Mouse (Mus musculus) MEL (cell line): ENCODE measurements around the gene Prickle1. TPM values are rescaled to one million over a fixed set of nuclear protein-coding genes. Genes with fewer than 3 reads are reported as not detected.
A peak's percentile ranks its signal among the peaks of the same experiment; 100 is the strongest.

ENCODE experiments used
- DNase-seq: peaks from one replicate; pipeline ENCODE4 v3.0.0; 2011; ENCODE audit warnings: low read depth, low spot score
- H3K27ac ChIP-seq: 2 replicates; pipeline ENCODE4 v1.5.1; 2012; ENCODE audit warnings: low read depth, mild to moderate bottlenecking, control low read depth, low read length, moderate library complexity; ENCODE audit not compliant: control insufficient read depth
- H3K27me3 ChIP-seq, 2 experiments: fragments of 150-350 bp in 1 of 2; sonication (generic) in 1 of 2; 2 replicates each; pipeline ENCODE4 v1.6.1; 2012; ENCODE audit warnings: low read length in 2 of 2, mild to moderate bottlenecking in 2 of 2, improper control_type of control experiment in 1 of 2, moderate library complexity in 1 of 2; ENCODE audit not compliant: insufficient read depth in 2 of 2, control insufficient read depth in 1 of 2
- H3K36me3 ChIP-seq, 2 experiments: 2 replicates each; pipeline ENCODE4 v1.6.1; 2012 to 2014; ENCODE audit warnings: low read length in 2 of 2, improper control_type of control experiment in 1 of 2, inconsistent platforms in 1 of 2, mild to moderate bottlenecking in 1 of 2; ENCODE audit not compliant: insufficient read depth in 2 of 2, control insufficient read depth in 1 of 2
- H3K4me1 ChIP-seq, 2 experiments: fragments of 150-350 bp in 1 of 2; sonication (generic) in 1 of 2; 2 replicates each; pipeline ENCODE4 v1.6.1; 2012; ENCODE audit warnings: low read length in 2 of 2, improper control_type of control experiment in 1 of 2, mild to moderate bottlenecking in 1 of 2; ENCODE audit not compliant: insufficient read depth in 2 of 2, control insufficient read depth in 1 of 2
- H3K4me3 ChIP-seq, 2 experiments: fragments of 150-350 bp in 1 of 2; sonication (generic) in 1 of 2; 2 replicates each; pipeline ENCODE4 v1.5.1; 2012; ENCODE audit warnings: low read depth in 2 of 2, low read length in 2 of 2, mild to moderate bottlenecking in 2 of 2, moderate library complexity in 2 of 2, control low read depth in 1 of 2, improper control_type of control experiment in 1 of 2; ENCODE audit not compliant: control insufficient read depth in 1 of 2, insufficient read depth in 1 of 2
- H3K79me2 ChIP-seq: 2 replicates; pipeline ENCODE4 v1.6.1; 2012; ENCODE audit warnings: mild to moderate bottlenecking, low read length, moderate library complexity; ENCODE audit not compliant: control insufficient read depth, poor library complexity, insufficient read depth
- H3K9ac ChIP-seq: 2 replicates; pipeline ENCODE4 v1.6.1; 2012; ENCODE audit warnings: low read depth, mild to moderate bottlenecking, control low read depth, low read length, moderate library complexity; ENCODE audit not compliant: control insufficient read depth, poor library complexity, severe bottlenecking
- H3K9me3 ChIP-seq: fragments of 150-350 bp; sonication (generic); replicated peaks from 2 replicates; pipeline ENCODE4 v1.6.1; 2012; ENCODE audit warnings: mild to moderate bottlenecking, low read length, improper control_type of control experiment, moderate library complexity; ENCODE audit not compliant: insufficient read depth
- BHLHE40 ChIP-seq: IDR thresholded peaks from 2 replicates; pipeline ENCODE4 v1.6.1; 2012; ENCODE audit warnings: low read depth, mild to moderate bottlenecking, inconsistent platforms, low read length, improper control_type of control experiment, borderline replicate concordance
- CTCF ChIP-seq, 3 experiments: IDR thresholded peaks in 2 of 3; conservative IDR thresholded peaks in 1 of 3; 2 replicates each; pipeline ENCODE4 v1.5.1; 2011 to 2012; ENCODE audit warnings: low read length in 3 of 3, low read depth in 2 of 3, mild to moderate bottlenecking in 2 of 3, improper control_type of control experiment in 1 of 3, inconsistent platforms in 1 of 3, mixed read lengths in 1 of 3, moderate library complexity in 1 of 3; ENCODE audit not compliant: control insufficient read depth in 1 of 3, insufficient read depth in 1 of 3, poor library complexity in 1 of 3, severe bottlenecking in 1 of 3
- ETS1 ChIP-seq: IDR thresholded peaks from 2 replicates; pipeline ENCODE4 v1.6.1; 2012; ENCODE audit warnings: low read depth, mild to moderate bottlenecking, inconsistent platforms, low read length, improper control_type of control experiment, moderate library complexity
- HCFC1 ChIP-seq: IDR thresholded peaks from 2 replicates; pipeline ENCODE4 v1.6.1; 2012; ENCODE audit warnings: low read depth, mild to moderate bottlenecking, inconsistent platforms, low read length, improper control_type of control experiment, moderate library complexity
- KAT2A ChIP-seq: conservative IDR thresholded peaks from 2 replicates; pipeline ENCODE4 v1.6.1; 2012; ENCODE audit warnings: low read depth, low read length, improper control_type of control experiment, inconsistent platforms
- MEF2A ChIP-seq: IDR thresholded peaks from 2 replicates; pipeline ENCODE4 v1.6.1; 2014; ENCODE audit warnings: low read depth, mild to moderate bottlenecking, inconsistent platforms, low read length, improper control_type of control experiment; ENCODE audit not compliant: poor library complexity, insufficient replicate concordance, severe bottlenecking; ENCODE audit errors: extremely low read depth
- MXI1 ChIP-seq: IDR thresholded peaks from 2 replicates; pipeline ENCODE4 v1.6.1; 2011; ENCODE audit warnings: mild to moderate bottlenecking, low read depth, low read length, improper control_type of control experiment
- NELFE ChIP-seq: IDR thresholded peaks from 2 replicates; pipeline ENCODE4 v1.6.1; 2011; ENCODE audit warnings: low read depth, low read length, improper control_type of control experiment
- POLR2A ChIP-seq, 2 experiments: IDR thresholded peaks; 2 replicates each; pipeline ENCODE4 v1.6.1; 2011 to 2012; ENCODE audit warnings: low read length in 2 of 2, mild to moderate bottlenecking in 2 of 2, control low read depth in 1 of 2, improper control_type of control experiment in 1 of 2, low read depth in 1 of 2, moderate library complexity in 1 of 2; ENCODE audit not compliant: control insufficient read depth in 1 of 2, insufficient read depth in 1 of 2, poor library complexity in 1 of 2
- RAD21 ChIP-seq: IDR thresholded peaks from 2 replicates; pipeline ENCODE4 v1.6.1; 2011; ENCODE audit warnings: mild to moderate bottlenecking, low read depth, low read length, improper control_type of control experiment
- RCOR1 ChIP-seq: IDR thresholded peaks from 2 replicates; pipeline ENCODE4 v1.6.1; 2012; ENCODE audit warnings: low read depth, mild to moderate bottlenecking, inconsistent platforms, low read length, improper control_type of control experiment
- SMC3 ChIP-seq: IDR thresholded peaks from 2 replicates; pipeline ENCODE4 v1.6.1; 2011; ENCODE audit warnings: low read depth, low read length, improper control_type of control experiment
- TCF12 ChIP-seq: IDR thresholded peaks from 2 replicates; pipeline ENCODE4 v1.6.1; 2014; ENCODE audit warnings: low read depth, mild to moderate bottlenecking, inconsistent platforms, low read length, improper control_type of control experiment, moderate library complexity
- USF1 ChIP-seq: IDR thresholded peaks from 2 replicates; pipeline ENCODE4 v1.6.1; 2014; ENCODE audit warnings: low read depth, mild to moderate bottlenecking, inconsistent platforms, low read length, improper control_type of control experiment, moderate library complexity
- ZKSCAN1 ChIP-seq: IDR thresholded peaks from 2 replicates; pipeline ENCODE4 v1.6.1; 2012; ENCODE audit warnings: low read depth, mild to moderate bottlenecking, inconsistent platforms, low read length, improper control_type of control experiment, moderate library complexity
- ZMIZ1 ChIP-seq: IDR thresholded peaks from 2 replicates; pipeline ENCODE4 v1.6.1; 2012; ENCODE audit warnings: low read depth, mild to moderate bottlenecking, inconsistent platforms, low read length, improper control_type of control experiment, moderate library complexity
- ZNF384 ChIP-seq: IDR thresholded peaks from 2 replicates; pipeline ENCODE4 v1.6.1; 2012; ENCODE audit warnings: low read depth, mild to moderate bottlenecking, inconsistent platforms, low read length, improper control_type of control experiment
- polyA plus RNA-seq, 2 experiments: library from polyadenylated mRNA; stranded (reverse) in 1 of 2; unstranded in 1 of 2; fragments of >175 nt in 1 of 2; fragments of >200 nt in 1 of 2; gene quantifications; 2 replicates each; pipeline versions ENCODE4 v1.2.1 to v1.2.4; 2012; ENCODE audit warnings: low replicate concordance in 2 of 2, low read depth in 1 of 2; ENCODE audit not compliant: insufficient read length in 2 of 2, insufficient read depth in 1 of 2, missing spikeins in 1 of 2
- total RNA-seq: library from RNA; depleted of rRNA; stranded (reverse); fragments of 300-350 nt; gene quantifications from 2 replicates; pipeline ENCODE4 v1.2.3, GENCODE M21; 2012

Prickle1 gene
- total and polyA plus RNA-seq, 3 experiments, result 0.08 TPM; not detected in 2

DNA sequence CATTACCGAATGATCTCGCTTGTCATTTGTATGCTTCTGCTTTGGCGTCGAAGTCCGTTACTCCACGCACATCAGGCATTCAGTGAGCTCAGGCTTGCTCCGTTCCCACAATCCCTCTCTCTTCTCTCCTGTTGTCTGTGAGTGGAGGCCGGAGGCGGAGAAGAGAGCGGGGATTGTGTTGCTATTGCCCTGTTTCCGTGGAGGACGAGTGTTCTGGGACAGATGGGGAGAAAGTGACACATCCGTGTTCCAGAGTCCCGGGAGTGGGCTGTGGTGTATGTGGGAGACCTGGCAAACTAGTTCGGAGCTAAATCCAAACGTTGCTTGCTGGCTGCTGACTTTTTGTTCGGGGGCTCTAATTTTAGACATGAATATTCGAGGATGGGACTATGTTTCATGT lies 14.6 kb upstream of the Prickle1 start:
- no peak overlapping the region for H3K27ac ChIP-seq
- H3K27me3 ChIP-seq, result no peaks in the 10 kb centered on the region
- H3K9me3 ChIP-seq, result no peaks in the 10 kb centered on the region
- H3K4me1 ChIP-seq, result no peaks in the 10 kb centered on the region
- no peak overlapping the region for H3K4me3 ChIP-seq
- no peak for DNase-seq
- TF ChIP-seq ZNF384 (no peak), KAT2A (no peak)
- no peak overlapping the region for H3K9ac ChIP-seq
- no peaks in the 10 kb centered on the region for H3K79me2 ChIP-seq
- H3K36me3 ChIP-seq, result no peaks in the 10 kb centered on the region

DNA sequence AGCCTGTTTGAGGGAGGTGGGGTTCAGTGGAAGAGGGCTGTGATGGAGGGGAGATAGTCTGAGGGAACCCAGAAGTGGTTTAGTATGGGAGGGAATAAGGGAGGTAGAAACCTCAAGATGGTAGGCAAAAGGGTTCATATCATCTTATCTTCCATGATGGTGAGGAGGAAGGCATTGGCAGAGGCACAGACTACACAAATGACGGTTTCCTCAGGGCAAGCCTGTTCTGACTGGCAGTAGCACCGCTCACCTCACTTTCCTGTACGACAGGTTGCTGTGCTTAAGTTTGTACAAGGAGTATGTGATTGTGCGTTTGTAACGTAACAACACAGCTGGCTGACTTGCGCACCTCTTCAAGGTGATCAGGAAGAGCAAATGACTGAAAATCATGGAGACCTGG lies 7.2 kb upstream of the Prickle1 start:
- no peak overlapping the region for H3K9ac ChIP-seq
- TF ChIP-seq ZMIZ1 (no peak), RAD21 (no peak), NELFE (no peak), RCOR1 (no peak), POLR2A (IDR thresholded peaks at IDR 0.05; ENCODE audit: control insufficient read depth in 1 of 2, insufficient read depth in 1 of 2, low read depth in 1 of 2, low read length in 2 of 2, poor library complexity in 1 of 2) (no peak), CTCF (IDR thresholded peaks at IDR 0.05 in 2 of 3, conservative IDR thresholded peaks at IDR 0.05 in 1 of 3; ENCODE audit: control insufficient read depth in 1 of 3, insufficient read depth in 1 of 3, low read depth in 2 of 3, low read length in 3 of 3, poor library complexity in 1 of 3, severe bottlenecking in 1 of 3) (no peak), SMC3 (no peak), MEF2A (no peak), BHLHE40 (no peak), ZKSCAN1 (no peak), ETS1 (no peak), HCFC1 (no peak), TCF12 (no peak), MXI1 (no peak)
- no peaks in the 10 kb centered on the region for H3K9me3 ChIP-seq
- H3K4me3 ChIP-seq, result no peak overlapping the region
- H3K36me3 ChIP-seq, result no peaks in the 10 kb centered on the region
- no peaks in the 10 kb centered on the region for H3K4me1 ChIP-seq
- no peak overlapping the region for H3K27ac ChIP-seq
- no peak for DNase-seq
- H3K79me2 ChIP-seq, result no peaks in the 10 kb centered on the region
- H3K27me3 ChIP-seq, result no peaks in the 10 kb centered on the region

- TF ChIP-seq USF1 (peak; percentile 37; the same call in 1 of the 2 replicates), NELFE (no peak)
- no peaks in the 10 kb centered on the region for H3K27me3 ChIP-seq
- H3K36me3 ChIP-seq, result no peaks in the 10 kb centered on the region
- no peak overlapping the region for H3K27ac ChIP-seq
- DNase-seq, result no peak
- no peak overlapping the region for H3K9ac ChIP-seq
- no peaks in the 10 kb centered on the region for H3K4me1 ChIP-seq
- H3K4me3 ChIP-seq, result no peak overlapping the region
- H3K9me3 ChIP-seq, result no peaks in the 10 kb centered on the region
- H3K79me2 ChIP-seq, result no peaks in the 10 kb centered on the region
Measured at GRCm38 (mm10) chr15:93601461-93602015, 5.8 kb upstream of the Prickle1 start.
